Mouse (Mus musculus) megakaryocyte, embryonic 14.5 days (primary cell): Measurements from ENCODE around the gene Cmc2.

ENCODE experiments used
- FLI1 ChIP-seq: IDR thresholded peaks from 2 replicates; pipeline ENCODE4 v1.6.1; 2012; ENCODE audit warnings: low read length, inconsistent platforms, mixed read lengths
- GATA1 ChIP-seq: IDR thresholded peaks from 3 replicates; pipeline ENCODE4 v1.6.1; 2012; ENCODE audit warnings: mixed read lengths, low read length, inconsistent platforms, borderline replicate concordance

DNA sequence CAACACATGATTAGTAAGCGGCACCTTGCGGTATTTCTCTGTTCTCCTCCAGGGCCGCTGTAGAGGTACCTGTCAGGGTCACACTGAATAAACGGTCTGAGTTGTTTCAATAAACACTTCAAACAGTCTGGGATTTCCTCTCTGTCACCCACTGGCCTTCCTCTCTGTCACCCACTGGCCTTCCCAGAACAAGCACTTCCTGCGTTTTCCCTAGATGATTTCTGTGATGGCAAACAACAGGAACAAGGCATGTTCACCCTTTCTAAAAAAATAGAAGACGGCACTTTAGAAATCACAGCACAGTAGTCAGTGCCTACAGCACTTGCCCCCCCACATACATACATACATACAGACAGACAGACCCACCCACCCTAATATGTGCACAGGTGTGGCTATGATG is 25.7 kb downstream of the Cmc2 start:
- TF ChIP-seq GATA1 = no peak
- no peak for TF ChIP-seq FLI1
